Mouse (Mus musculus): Measurements from ENCODE around the gene Rsph9.
A peak's percentile ranks its signal among the peaks of the same experiment; 100 is the strongest.

Gene Rsph9

GRCm38 (mm10) chr17:46098525-46098924 lies 45.5 kb downstream of the Rsph9 start:
- no peak for DNase-seq

GRCm38 (mm10) chr17:46091899-46092298 lies 52.1 kb downstream of the Rsph9 start:
- no peak for DNase-seq

DNA sequence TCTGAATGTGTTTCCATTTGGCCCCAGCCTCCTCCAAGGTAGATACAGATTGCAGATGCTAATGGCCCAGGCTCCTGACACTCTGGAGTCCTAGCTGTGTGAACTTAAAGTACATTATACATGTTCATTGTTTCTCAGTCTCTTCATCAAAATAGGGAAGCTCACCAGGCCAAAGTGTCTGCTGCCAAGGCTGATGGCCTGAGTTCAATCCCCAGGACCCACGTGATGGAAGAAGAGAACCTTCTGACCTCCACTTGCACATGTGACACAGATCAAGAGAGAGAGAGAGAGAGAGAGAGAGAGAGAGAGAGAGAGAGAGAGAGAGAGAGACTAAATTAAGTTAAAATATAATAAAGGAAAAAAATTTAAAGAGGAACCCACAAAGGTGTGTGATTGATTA lies 52.7 kb downstream of the Rsph9 start:
- no peak for DNase-seq

DNA sequence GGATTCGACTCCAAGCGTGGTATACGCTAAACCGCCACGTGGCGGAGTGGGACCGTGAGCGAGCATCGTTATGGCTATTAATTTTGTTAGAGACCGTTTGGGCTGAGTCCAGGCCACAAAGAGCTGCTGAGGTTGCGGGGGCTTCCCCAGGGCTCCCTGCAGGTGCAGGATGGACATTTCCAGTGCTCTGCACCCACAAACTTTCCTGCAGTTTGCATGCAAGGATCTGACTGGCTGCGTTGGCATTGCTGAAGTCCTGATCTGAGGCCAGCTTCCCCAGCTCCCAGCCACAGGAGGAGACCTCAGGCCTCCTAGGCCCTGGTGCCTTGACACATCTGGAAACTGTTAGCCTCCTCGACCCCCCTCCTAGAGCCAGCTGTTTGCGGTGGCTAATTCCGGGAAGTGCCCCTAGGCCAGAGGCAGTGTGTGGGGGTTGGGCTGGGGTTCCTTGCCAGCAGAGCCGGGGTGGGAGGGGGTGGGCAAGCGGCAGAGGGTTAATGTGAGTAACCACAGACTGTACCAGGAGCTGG lies 57.6 kb downstream of the Rsph9 start:
- no peak for DNase-seq

GRCm38 (mm10) chr17:46084091-46084501 lies 59.9 kb downstream of the Rsph9 start:
- peak; percentile 71 for DNase-seq

DNA sequence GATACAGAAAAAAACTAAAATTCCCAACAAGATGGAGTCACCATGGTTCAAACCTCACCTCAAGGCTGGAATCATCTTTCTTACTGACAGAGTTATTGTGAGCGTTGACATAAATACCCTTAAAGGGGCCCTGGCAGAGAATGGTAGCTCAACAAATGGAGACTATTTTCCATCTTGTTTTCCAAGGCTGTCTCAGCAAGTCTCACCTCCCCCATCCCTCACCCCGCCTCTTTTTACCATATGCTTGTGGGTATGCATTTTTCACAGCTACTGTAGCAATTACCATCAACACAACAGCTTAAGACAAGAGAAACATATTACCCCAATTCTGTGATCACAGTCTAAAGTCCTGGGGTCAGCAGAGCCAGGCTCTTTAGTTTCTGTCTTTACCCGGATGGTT lies 60.6 kb downstream of the Rsph9 start:
- DNase-seq = no peak

DNA sequence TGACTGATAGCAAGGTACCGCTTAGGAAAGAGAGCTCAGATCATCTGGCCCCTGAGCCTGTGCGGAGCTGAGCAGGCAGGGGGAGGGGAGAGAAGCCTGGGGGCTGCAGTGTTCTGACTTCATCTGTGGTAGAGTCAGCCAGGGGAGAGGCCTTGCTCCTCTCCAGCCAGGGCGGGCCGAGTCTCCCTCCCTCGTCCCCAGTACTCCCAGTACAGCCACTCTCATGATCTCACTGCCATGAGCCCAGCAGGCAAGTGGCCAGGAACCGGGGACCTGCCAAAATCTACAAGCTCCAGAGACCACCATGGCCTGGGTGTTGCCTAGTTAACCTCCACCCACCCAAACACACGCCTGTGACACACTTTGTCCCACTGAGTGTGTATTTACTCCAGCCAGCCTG lies 62.4 kb downstream of the Rsph9 start:
- no peak for DNase-seq

GRCm38 (mm10) chr17:46081042-46081441 lies 63.0 kb downstream of the Rsph9 start:
- no peak for DNase-seq

DNA sequence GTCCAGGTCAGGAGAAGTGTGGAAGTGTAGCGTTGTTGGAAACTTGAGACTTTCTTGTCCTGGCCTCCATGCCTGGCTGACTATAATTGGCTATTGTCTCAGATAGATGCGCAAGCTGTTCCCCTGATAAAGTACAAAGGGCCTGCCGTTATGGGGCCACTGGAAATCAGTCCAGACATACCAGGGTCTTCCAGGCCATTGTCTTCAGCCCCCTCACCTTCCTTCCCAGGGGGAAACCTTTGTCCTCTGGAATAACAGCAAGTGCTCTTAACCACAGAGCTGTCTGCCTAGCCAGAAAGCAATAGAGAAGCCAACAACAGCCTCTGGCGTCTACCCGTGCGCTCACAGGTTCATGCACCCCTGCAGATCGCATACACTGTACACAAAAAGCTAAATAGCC lies 63.6 kb downstream of the Rsph9 start:
- DNase-seq = no peak

DNA sequence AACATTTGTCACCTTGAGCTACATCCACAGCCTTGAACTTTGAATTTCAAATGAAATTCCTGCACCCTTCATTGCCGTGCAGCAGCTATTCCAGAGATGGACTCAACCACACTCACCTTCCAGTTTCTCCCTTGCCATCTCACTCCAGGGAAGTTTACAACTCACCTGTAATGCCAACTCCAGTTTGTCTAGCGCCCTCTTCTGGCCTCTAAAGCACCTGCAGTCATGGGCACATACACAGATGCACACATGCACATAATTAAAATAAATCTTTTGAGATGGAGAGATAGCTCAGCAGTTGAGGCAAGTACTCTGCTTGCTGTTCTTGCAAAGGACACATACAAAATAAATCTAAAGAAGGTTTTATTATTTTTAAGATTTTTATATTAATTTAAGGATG lies 65.0 kb downstream of the Rsph9 start:
- no peak for DNase-seq

- no peak for DNase-seq
Measured at GRCm38 (mm10) chr17:46077921-46078534, 66.0 kb downstream of the Rsph9 start.

- DNase-seq = no peak
Measured at GRCm38 (mm10) chr17:46076260-46076551, 67.8 kb downstream of the Rsph9 start.

- DNase-seq = no peak
Measured at GRCm38 (mm10) chr17:46075551-46076259, 68.3 kb downstream of the Rsph9 start.

GRCm38 (mm10) chr17:46075116-46075485 lies 68.9 kb downstream of the Rsph9 start:
- DNase-seq = peak; percentile 48

DNA sequence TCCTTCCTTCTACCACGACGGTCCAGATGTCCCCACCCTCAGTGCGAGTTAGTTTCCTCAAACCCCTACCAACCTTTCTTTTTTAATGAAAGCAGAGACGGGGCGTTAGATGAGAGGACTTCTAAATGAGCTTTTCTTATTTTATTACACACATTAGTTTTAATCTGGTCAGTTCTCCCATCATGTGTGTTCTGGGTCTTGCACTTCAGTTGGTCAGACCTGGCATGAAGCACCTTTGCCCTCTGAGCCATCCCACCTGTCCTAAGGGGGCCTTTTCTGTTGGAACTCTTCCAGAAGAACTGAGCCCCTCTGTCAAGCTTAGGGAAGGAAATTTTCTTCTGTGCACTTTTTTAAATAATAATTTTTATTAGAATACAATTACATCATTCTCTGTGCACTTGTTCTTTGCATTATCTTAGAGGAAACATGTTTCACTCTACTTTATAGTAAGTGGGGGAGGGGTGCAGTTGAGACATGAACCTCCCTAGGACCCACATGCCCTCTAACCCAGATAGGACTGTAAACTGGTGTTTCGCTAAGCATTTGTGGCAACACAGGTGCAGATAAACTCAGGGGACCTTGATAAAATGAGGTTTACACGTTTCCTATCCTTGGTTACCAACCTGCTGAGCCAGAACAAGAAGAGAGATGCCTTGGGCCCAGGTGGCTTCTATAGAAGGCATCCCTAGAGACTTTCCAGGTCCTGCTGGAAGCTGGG lies 69.5 kb downstream of the Rsph9 start:
- DNase-seq = no peak

DNA sequence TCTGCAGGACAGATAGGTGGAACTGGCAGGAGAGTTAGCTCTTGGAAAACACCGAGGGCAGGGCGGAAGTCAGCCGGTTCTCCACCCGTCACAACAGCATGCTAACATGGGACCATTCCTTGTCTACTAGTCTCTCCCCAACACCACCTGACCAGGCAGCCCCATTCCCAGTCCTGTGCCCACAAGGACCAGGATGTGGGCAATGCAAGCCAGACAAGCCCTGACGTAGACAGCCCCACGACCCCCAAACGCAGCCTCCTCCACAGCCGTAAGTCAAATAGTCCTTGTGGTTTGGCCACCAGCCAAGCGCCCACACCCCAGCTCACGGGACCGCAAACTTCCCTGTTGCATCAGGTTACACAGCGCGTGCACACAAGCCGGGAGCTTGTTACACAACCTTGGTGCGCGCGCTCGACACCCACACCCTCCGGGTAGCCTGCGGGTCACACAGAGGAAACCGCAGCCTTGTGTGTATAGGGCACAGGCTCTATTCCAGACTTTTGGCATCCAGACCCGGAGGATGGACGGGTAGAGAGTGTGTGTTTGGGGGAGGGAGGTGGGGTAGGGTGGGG lies 70.2 kb downstream of the Rsph9 start:
- peak; percentile 69 for DNase-seq

All from kidney, adult 18-20 months (tissue).